Comparison of ENCODE assay signal across 15 mouse cellular contexts in genomic region chrX:169892100-169892499, GRCm38 (mm10).
"Had no signal": no experiment of that assay in that cellular context is flagged by ENCODE, and none has a peak within 500 bp of the region (broad histone marks: within the 10 kb centered on the region; RNA-seq: fewer than 3 reads in every experiment).

No protein-coding gene starts in this region.

- H3K9ac ChIP-seq: liver, embryonic 15.5 days; lung, embryonic 14.5 days; midbrain, embryonic 12.5 days; neural tube, embryonic 12.5 days; stomach, embryonic 15.5 days had no signal

- H3K9me3 ChIP-seq: liver, embryonic 15.5 days; midbrain, embryonic 12.5 days; neural tube, embryonic 12.5 days; stomach, embryonic 15.5 days had no signal

- H3K4me1 ChIP-seq: liver, embryonic 15.5 days; midbrain, embryonic 12.5 days; neural tube, embryonic 12.5 days; stomach, embryonic 15.5 days had no signal

- H3K27me3 ChIP-seq: liver, embryonic 15.5 days; midbrain, embryonic 12.5 days; neural tube, embryonic 12.5 days; stomach, embryonic 15.5 days had no signal

- H3K36me3 ChIP-seq: liver, embryonic 15.5 days; midbrain, embryonic 12.5 days; neural tube, embryonic 12.5 days; stomach, embryonic 15.5 days had no signal

- H3K4me3 ChIP-seq: liver, embryonic 15.5 days; midbrain, embryonic 12.5 days; neural tube, embryonic 12.5 days; stomach, embryonic 15.5 days had no signal

- DNase-seq: lung, adult 18-20 months; lung, embryonic 14.5 days; lung, postnatal 10 days; lung, postnatal 4 days; midbrain, embryonic 14.5 days; right cerebral cortex, postnatal 14 days; thymus, adult 2 months; thymus, postnatal 25 days; thymus, postnatal 4 days had no signal

- ATAC-seq: midbrain, embryonic 16.5 days had no signal

- H3K27ac ChIP-seq: liver, embryonic 15.5 days; midbrain, embryonic 12.5 days; neural tube, embryonic 12.5 days; stomach, embryonic 15.5 days; stomach, postnatal 0 days had no signal

- H3K4me2 ChIP-seq: liver, embryonic 15.5 days; lung, embryonic 14.5 days; midbrain, embryonic 12.5 days; neural tube, embryonic 12.5 days; stomach, embryonic 15.5 days had no signal
